Mouse (Mus musculus) layer of hippocampus, postnatal 10 days (tissue): ENCODE results near the gene Pi16. TPM values are rescaled to one million over a fixed set of nuclear protein-coding genes. Genes with fewer than 3 reads are reported as not detected.
"Not testable (repeated sequence)": the region's sequence is repeated elsewhere in the genome, so short reads cannot be mapped to it uniquely, and the experiment has no call there.

Experiments used
- DNase-seq, 2 experiments: peaks; one replicate each; pipeline ENCODE4 v3.0.0; 2021; ENCODE audit warnings: low spot score in 2 of 2
- total RNA-seq, 2 experiments: library from RNA; stranded (reverse); gene quantifications; 2 replicates each; pipeline ENCODE4 v1.2.3; 2021

Pi16 gene
- total RNA-seq, 2 experiments from 2014 or later = 1.7 to 2.1 TPM

DNA sequence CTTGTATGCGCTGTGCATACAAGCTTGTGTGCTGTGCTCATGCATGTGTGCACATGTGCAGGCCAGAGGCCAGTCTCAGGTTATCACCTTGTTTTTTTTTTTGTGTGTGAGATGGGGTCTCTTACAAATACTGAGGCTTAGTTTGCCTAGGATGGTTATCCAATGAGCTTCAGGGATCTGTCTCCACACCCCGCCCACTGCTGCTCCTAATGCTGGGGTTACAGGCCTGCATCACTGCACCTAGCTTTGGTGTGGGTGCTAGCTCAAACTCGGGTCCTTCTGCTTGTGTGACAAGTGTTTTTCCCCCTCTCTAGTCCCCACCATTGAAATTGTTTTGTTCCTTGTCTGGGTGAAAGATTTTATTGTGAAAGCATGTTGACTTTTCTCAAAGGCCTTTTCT, 12.7 kb downstream of the Pi16 start:
- DNase-seq = no peak

DNA sequence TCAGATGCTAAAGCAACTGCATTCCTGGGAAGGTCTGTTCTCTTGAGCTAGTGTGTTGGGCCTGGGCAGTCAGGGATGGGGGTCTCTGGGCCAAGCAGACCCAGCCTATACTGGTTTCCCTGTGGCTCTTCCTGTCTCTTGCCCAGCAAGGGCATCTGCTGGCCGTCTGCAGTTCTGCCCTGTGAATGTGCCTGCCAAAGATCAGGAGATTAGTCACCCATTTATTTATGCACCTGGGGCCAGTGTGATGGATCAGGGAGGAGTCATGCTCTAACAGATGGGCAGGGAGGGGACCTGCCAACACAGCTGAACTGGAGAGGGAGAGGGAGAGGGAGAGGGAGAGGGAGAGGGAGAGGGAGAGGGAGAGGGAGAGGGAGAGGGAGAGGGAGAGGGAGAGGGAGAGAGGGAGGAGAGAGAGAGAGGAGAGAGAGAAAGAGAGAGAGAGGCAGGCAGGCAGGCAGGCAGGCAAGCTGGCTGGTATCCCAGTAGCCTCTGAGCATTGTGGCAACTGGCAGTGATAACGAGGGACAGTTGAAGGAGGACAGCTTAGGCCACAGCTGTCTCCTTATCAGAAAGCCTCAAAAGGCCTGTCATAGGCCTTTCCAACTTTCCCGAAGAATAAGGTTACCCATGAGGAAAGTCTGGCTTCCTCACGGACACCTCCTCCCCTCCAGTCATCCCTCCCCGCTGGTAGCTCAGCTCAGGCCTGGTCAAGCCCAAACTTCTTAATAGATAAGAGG, 13.4 kb downstream of the Pi16 start:
- no peak for DNase-seq

DNA sequence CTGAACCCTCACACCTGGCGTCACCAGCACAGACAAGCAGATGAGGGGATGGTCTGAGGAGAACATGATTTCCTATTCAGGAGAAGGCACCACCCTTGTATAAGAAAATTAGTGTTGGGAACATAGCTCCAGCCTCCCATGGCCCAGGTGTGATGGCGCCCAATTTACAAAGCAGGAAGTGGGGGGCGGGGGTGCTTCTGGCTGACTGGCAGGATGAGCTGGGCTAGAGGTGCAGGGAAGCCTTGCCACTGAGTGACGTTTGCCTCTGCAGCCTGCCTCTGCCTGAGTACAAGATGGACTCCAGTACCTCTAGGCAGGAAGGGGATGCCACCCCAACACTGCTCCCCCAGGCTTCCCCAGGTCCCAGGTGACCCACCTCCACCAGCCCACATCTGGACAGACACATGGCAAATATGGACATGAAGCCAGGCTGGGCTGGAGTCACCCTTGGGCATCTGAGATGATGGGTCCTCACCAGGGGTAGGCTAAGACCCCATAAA, 14.8 kb downstream of the Pi16 start:
- DNase-seq = no peak

DNA sequence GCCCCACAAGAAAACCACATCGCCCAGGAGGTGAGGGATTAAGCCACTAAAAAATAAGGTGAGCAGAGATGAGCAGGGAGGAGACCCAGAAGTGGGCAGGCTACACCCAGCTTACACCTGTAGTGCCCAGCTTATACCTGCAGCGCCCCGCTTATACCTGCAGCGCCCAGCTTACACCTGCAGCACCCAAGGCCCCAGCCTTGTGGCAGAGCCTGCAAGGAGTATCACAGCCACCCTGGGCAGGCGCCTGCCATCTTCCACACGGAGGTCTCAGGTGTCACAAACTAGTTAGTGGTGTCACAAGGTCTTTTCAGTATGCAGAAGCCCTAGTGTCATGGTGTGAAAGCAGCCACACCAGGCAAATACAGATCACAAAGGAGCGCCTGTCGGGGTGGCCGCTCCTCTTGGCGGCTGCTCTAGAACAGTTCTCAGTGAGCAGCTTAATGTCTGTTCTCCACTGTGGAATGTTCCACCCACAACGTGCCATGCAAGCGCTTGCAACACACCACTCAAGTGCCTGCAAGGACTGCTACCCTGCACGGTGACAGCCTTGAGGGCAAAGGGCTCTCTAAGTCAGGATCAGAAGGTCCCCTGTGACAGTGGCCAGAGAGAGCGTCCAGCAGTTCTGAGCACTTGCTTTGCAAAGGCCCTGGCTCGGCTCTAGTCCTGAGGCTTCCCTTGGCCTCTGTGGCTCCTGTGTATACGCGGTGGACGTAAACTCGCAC, 18.9 kb downstream of the Pi16 start:
- no peak for DNase-seq

DNA sequence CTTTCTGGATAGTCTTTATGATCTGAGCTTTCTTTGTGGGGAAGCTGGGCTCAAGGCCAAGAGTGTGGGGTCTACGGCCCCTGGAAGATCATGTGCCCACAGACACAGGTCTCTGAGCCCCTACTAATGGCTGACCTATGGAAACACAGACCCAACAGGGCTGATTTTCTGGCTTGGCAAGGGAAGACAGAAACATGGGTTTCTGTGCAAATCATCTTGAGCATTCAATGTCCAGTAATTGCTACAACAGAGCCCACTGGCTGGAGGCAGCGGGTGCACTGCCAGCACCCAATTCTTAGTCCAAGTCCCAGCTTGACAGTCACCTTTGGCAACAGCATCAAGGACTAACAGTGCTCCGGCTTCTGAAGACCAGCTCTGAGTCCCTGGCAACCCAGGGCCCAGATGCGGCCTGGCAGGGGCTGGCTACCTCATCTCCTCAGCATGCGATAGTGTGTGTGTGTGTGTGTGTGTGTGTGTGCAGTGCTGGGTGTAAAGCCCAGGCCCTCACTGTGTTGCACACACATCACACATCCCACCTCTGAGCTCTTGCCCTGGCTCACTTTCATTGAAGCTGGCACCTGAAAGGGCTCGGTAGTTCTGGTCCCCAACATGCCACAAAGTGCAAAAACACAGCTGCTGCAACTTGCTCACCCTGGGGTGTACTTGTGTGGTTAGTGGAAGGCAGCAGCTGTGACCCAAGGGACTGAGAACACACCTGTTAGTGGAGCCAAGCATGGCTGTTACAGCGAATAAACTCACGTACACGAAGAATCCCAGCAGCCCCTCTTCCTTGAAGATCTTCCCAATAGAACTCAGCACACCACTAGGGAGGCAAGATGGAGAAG, 20.7 kb downstream of the Pi16 start:
- peak; percentile 50 to 64 for DNase-seq

DNA sequence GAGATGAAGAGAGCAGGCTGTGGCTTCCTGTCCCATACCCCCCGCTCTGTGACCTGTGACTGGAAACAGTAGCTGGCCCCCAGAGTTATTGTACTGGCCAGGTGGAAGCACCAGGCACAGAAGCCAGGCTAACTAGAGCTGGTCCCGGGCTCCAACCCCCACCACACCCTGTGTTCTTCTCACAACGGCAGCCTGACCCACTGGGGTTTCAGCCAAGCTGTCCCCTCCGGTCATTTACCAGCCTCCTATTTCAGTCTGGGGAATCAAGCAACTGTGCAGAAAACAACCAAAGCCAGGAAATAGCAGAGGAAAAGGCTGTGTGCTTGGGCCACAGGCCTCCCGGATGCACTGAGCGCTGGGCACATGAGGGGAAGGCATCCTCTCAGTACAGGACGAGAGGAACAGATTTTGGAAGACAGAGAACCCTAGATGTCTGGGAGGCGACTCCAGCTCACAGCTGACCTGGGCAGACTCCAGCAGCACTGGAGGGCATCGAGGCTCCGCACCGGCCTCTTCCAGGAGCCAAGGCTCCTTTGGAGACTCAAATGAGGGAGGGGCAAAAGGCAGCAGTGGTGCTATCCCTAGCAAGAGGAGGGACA, 21.8 kb downstream of the Pi16 start:
- DNase-seq = peak in 1 of 2 experiments; percentile 58

DNA sequence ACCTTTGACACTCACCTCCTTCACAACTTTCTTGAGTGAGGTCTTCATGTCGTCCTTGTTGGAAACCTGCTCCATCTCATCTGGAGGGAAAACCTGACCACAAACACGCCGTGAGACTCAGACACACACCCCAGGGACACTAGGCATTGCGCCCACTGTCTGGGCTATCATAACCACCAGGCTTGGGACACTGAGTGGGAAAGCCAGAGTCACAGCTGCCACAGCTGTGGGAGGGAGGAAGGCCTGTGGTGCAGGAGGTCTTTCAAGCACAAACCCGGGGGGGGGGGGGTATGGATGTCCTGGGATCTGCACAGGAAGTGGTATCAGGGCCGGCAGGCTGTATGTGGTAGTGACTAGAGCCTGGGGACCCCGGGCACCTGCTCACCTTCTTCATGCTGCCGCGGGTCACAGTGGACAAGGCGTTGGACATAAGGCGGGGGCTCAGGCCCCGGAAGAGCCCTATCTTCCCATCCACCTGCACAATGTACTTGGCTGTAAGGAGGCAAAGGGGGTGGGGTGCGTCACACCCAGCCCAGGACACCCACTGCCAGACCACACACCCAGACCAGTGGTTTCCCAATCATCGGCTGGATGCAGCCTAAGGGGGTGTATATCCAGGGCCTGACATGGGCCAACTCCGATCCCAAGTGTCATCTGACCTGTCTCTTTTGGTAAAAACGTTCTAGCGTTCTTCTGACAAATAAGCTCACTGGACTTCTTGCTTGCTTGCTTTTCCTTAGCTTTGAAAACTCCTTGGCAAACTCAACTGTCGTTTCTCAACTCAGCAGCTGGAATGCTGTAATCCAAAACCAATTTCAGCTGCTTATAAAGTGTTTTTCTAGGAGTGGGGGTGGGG, 23.2 kb downstream of the Pi16 start:
- no peak for DNase-seq

DNA sequence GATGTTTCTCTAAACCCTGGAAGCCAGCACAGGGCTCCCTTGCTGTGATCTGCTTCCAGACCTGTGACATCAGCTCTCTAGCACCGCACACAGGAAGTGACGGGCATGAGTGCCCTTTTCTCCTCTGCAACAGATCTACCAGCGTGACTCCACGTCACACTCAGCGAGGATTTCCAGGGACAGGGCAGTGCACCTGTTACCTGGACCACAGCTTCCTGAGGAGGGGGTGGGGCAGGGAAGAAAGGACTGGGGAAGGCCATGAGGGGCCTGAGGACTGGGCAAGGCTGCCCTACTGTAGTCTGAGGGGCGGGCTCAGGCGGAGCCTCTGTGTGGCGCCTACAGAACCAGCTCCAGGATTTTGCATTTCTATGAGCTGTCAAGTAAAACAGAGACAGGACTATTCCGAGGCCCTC, 24.1 kb downstream of the Pi16 start:
- DNase-seq = no peak

DNA sequence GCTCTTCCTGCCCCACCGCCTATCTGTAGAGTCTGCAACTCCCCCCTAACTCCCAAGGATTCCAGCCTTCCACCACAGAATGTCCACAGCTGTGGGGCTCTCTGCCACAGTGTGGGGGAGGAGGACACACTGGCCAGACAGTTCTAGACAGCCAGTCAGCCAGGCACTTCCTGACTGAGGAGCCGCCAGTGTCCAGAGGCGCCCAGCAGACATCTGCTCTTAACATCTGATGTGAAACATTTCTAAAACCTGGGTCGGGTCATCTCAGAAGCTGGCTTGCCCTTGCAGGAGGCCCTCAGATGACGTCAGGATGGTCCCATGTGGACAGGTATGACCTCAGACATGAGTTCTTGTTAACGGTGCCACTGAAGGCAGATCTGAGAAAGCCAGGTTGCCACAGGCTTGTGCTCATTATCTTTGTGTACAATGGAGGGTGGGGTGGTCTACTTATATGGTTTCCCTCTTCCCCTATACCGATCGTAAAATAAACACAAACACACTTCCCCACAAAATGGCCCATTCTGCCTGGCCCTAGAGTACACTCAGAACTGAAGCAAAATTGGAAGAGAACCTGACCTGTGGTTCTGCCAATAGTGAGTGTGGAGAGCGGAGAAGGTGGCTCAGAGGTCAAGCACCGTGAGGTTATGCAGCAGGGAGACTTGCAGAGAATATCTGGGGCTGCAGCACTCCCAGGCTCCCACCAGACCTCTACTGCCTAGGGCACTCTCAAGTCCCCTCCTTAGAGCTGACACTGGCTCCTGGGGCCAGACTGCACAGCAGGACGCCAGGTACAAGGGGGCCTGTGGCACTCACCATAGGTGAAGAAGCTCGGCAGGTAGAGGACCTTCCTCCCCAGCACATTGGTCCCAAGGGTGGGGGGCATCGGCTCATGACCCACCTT, 24.8 kb downstream of the Pi16 start:
- DNase-seq = no peak

DNA sequence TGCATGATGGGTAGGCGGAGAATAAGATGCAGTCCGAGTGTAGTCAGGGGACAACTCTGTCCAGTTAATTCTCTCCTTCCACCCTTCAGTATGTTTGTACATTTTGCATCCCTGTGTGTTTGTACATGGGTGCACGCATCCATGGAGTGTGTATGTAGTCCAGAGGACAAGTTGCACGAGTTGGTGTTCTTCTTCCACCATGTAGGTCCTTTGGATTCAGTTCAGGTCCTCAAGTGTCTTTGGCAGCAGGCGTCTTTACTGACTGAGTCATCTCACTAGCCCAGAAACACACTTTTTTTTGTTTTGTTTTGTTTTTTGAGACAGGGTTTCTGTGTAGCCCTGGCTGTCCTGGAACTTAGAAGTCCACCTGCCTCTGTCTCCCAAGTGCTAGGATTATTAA, 25.8 kb downstream of the Pi16 start:
- DNase-seq = no peak

DNA sequence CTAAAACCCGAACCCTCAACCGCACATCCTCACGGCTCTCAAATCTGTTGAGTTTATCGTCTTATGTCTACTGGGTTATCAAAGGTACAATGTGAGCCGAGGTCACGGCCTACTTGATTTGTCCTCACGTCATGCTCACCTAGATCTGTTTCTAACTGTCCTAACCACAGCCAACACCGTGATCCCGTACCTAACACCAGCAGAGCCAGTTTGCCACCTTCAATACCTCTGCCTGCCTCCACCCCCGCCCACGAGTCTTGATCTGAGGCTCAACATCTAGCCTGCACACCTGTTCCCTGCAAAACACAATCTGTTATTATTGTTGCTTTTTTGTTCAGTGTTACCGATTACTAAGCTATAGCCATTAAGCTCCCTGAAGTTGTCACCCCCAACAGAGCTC, 27.8 kb downstream of the Pi16 start:
- no peak for DNase-seq

DNA sequence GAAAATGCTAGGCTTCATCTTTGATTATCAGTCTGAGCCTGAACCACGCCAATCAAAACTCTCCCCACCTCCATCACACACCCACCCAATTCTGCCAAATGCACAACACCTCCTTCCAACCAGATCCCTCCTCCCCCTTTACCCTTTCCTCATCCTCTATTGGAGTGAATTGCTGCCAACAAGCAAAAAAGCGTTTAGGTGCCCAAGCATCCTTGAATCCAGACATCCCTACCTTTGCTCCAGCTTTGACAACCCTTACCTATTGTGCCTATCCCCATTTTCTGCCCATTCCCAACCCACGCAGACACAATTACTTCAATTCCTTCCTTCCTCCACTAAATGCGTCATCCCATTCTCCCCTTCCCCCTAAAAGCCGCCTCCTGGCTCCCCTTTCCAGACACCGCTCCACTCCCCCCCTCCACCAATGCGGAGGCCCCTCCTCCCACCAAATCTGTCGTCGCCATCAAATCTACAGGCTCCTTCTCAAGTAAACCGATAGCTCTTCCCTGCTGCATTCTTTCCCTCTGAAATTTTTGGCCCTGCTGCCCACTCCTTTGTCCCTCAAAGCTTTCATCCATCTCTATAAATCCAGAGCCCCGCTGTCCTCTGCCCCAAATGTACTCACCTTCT, 29.1 kb downstream of the Pi16 start:
- peak; percentile 68 to 70 for DNase-seq

DNA sequence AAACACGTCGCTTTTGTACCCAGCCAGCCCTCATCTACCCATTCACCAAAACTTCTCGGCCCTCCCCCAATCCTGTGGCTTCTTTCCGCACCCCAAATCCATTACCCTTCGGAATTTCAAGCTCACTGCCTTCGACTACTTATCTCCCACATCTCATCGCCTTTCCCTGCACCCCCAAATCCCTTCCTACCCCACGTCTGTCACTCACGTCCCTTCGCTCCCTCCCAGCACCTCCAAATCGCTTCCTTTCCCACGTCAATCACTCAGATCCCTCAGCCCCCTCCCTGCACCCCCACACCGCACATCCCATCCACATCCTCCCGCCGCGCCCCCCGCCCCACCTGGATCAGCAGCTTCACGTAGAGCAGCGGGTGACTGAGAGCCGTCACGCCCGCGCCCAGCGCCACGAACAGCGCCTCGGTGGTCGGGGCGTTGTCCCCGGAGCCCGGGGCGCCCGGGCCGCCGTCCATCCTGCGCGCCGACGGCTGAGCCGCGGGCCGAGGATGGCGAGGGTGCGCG, 29.7 kb downstream of the Pi16 start:
- DNase-seq = peak; percentile 52 to 63

DNA sequence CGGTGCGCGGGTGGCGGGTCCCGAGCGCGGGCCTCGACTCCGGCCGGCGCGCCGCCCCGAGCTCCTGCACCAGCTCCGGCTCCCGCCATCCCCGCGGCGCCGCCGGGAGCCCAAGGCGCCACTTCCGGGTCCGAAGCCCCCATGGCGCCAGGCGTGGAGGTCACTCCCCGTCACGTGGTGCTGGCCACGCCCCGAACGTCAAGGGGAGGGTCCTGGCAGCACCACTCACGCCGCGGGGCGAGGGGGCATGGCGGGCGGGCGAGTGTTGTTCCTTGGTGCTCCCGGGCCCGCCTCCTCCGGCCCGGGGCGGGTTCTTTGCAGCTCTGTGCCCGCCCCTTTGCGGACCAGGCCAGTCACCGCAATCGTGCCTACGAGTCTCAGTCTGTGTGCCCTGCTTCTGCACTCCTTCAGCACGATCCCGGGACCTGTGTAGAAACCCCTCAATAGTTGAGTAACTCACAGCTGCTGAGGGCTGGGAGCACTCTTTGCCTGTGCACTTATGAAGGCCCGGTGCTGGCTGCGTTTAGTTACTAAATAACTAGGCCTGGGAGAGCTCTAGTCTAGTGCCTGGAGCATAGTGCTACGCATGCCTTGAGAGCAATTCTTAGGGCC, 30.3 kb downstream of the Pi16 start, which contains the start of gene Mtch1:
Gene Mtch1, minus strand, starts transcription at position 290 of the 612 bp plus-strand sequence.
- DNase-seq = peak; percentile 97 to 98

DNA sequence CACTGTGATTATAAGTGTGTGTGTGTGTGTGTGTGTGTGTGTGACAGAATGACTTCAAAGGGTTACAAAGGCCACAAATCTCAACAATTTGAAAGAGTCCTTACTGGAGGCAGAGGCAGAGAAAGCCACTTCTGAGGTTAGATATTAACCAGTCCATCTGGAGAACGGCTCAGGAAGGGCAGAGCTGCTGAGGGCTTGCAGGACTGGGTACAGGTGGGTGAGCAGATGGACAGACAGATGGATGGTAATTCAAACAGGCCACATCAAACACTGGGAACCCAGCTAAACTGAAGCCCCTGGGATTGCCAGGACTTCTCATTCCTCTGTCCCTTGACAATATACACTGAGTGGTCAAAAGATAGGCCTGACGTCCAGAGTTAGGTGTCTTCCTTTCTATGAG, 31.5 kb downstream of the Pi16 start:
- no peak for DNase-seq

DNA sequence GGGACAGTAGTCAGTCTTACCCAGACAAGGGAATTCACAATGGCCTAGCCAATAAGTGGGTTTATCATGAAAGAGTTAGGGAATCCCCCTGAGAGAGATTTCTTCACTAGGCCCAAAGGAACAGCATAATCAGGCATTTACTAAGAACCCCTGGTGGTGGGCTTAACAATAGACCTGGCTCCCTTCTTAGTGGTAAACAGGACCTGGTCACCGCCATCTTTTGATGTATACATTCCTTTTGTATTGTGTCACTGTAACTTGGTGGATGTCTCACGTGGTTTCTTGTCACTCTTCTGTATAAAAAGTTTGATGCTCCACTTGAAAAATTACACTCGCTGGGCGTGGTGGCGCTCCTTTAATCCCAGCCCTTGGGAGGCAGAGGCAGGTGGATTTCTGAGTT, 33.6 kb downstream of the Pi16 start:
- not testable (repeated sequence) for DNase-seq

DNA sequence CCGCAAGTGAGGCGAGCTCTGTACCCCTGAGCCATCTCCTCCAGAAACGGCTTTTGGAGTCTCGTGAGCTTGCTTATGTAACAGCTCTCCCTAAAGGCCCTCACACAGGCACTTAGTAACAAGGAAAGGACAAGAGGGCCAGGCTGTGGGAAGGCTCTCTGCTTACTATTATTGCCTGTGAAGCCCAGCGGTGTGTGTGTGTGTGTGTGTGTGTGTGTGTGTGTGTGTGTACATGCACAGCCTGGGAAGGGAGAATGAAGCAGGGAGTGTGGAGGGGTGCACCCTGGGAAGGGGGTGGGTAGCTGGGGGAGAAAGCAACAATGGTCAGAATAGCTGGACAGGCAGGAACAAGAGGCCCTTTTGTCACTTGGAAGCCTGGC, 38.0 kb downstream of the Pi16 start:
- DNase-seq = no peak

DNA sequence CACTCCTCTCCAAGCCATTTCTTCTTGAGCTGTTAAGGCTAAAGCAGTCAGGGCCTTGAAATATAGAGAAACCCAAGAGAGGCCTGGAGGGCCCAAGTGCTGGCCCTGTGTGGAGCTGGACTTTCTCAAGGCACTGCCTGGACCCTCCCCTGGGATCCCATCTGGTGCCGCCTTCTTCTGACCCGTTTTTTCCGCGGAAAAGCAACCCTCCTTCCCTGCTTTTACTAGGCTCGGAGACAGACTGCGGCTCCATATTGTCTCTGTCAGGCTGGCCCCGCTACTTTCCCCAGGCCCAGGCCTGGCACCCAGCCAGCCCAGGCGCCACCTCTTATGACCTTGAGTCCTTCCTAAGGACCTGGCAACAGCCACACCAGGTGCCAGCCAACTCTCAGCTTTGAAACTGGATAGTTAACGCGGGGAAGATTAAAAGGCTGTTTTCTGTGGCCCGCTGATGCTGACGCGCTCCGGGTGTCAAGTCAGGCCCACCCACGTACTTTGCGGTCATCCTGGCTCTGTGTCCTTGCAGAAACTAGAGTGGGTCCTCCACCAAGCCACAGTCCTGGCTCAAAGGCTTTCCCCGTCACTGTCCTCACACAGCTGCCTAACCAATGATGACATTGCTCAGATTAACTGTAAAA, 38.5 kb downstream of the Pi16 start:
- DNase-seq = peak; percentile 51 to 67
